Comparison of ENCODE assay signal across 8 mouse cellular contexts in the genomic region with DNA sequence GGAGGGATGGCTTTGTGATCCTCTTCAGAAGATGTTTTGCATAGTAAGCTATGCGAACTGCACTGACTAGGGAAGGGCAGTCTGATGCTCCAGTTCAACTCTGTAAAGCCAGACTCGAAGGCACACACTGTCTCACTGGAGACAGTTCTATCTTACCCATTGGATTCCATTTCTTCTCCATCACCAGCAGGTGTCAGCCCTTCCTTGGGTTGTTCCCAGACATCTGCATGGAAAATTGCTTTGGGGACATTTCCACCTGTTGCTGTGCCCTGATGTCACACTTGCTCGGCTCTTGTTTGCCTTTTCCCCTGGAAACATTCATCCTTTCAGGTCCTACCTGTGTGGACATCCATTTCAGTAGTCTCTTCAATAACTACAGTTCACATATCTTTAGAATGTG. TPM values are rescaled to one million over a fixed set of nuclear protein-coding genes. Genes with fewer than 3 reads are reported as not detected.
DNase-seq lines count a peak whose midpoint lies in the region; ATAC-seq and TF ChIP-seq lines count a peak whose summit lies in the region.
"Had no signal": no experiment of that assay in that cellular context is flagged by ENCODE, and none has a peak within 500 bp of the region (broad histone marks: within the 10 kb centered on the region; RNA-seq: fewer than 3 reads in every experiment).

No protein-coding gene starts in this region.

- H3K4me1 ChIP-seq in ES-E14 (ENCODE audit: control insufficient read depth in 2 of 2, insufficient read depth in 2 of 2, low read length in 2 of 2, poor library complexity in 1 of 2) = no peaks in the 10 kb centered on the region

- H3K4me3 ChIP-seq in ES-E14 (ENCODE audit: insufficient read depth in 1 of 2, low read depth in 1 of 2, low read length in 2 of 2, poor library complexity in 1 of 2, severe bottlenecking in 1 of 2) = no peak overlapping the region

- peak; percentile 18 for DNase-seq in kidney, adult 18-20 months
- DNase-seq in kidney, adult 11 months = no peak
- DNase-seq in ES-E14 (ENCODE audit: low read depth, low spot score) = peak; percentile 19
- peak; percentile 42 for DNase-seq in adrenal gland, postnatal 14 days
- DNase-seq in large intestine, adult 2 months (ENCODE audit: low read depth, low spot score) = peak; percentile 55
- no peak for DNase-seq in neural tube, embryonic 10.5 days (ENCODE audit: extremely low spot score, low spot score)

- 30% methylated on average over 3 of the region's 3 CpGs for WGBS in large intestine, adult 2 months

- no peaks in the 10 kb centered on the region for H3K36me3 ChIP-seq in ES-E14 (ENCODE audit: control insufficient read depth, insufficient read depth, low read length, poor library complexity, severe bottlenecking)

- no peaks in the 10 kb centered on the region for H3K9me3 ChIP-seq in ES-E14 (ENCODE audit: control insufficient read depth, insufficient read depth, low read depth, low read length)

- H3K27ac ChIP-seq in ES-E14 (ENCODE audit: insufficient read depth, low read depth, low read length, poor library complexity, severe bottlenecking) = no peak overlapping the region

- in situ Hi-C loops in ES-E14 (cut with MboI; ENCODE audit: low sequenced_read_pairs in 2 of 2, unreplicated experiment in 2 of 2) = no loop called here

- no peak for ATAC-seq in megakaryocyte, adult 5-6 weeks (ENCODE audit: poor library complexity, severe bottlenecking)

- H3K9ac ChIP-seq in ES-E14 (ENCODE audit: insufficient read depth, low read depth, low read length, poor library complexity, severe bottlenecking) = no peak overlapping the region

TF ChIP-seq in ES-E14, 5 proteins besides CTCF, POLR2A, EP300 and RAD21:
- TF ChIP-seq ZC3H11A (IDR thresholded peaks at IDR 0.05; ENCODE audit: borderline replicate concordance, low read depth, low read length) (peak; percentile 63; the same call in 1 of the 2 replicates), HCFC1 (IDR thresholded peaks at IDR 0.05; ENCODE audit: borderline replicate concordance, insufficient read depth, low read length) (no peak), MAFK (IDR thresholded peaks at IDR 0.05; ENCODE audit: insufficient read depth, low read depth, low read length) (no peak)

RNA-seq across cellular contexts. Expression of gene Gm9972, which starts 36.4 kb away (rescaled TPM):
- total RNA-seq in ES-E14 (2012; rRNA removed) = not detected in 2 replicates
- not detected in 2 replicates for total RNA-seq in adrenal gland, postnatal 14 days (2021)
- not detected in 2 replicates for polyA plus RNA-seq in large intestine, adult 2 months (2012; rRNA removed)
- total RNA-seq in megakaryocyte, adult 5-6 weeks (2015) = not detected in 2 replicates
- not detected in 2 replicates for total RNA-seq in megakaryocyte, adult 5-6 weeks (2017)
- total RNA-seq: hematopoietic stem cell, adult 5-6 weeks had no signal

Comparison
In these comparisons a context has a peak if more than half of its experiments do, and no peak if none do; other contexts are left out.
1. DNase-seq: peak in kidney, adult 18-20 months (single experiment), ES-E14 (single experiment), adrenal gland, postnatal 14 days (single experiment) and large intestine, adult 2 months (single experiment); none in kidney, adult 11 months (single experiment) and neural tube, embryonic 10.5 days (single experiment).